Mouse (Mus musculus): ENCODE results near the gene Ubtd2. TPM values are rescaled to one million over a fixed set of nuclear protein-coding genes. Genes with fewer than 3 reads are reported as not detected.
A peak's percentile ranks its signal among the peaks of the same experiment; 100 is the strongest.

Gene Ubtd2
- polyA plus RNA-seq, 1 experiment from 2014 or later = 104 TPM

DNA sequence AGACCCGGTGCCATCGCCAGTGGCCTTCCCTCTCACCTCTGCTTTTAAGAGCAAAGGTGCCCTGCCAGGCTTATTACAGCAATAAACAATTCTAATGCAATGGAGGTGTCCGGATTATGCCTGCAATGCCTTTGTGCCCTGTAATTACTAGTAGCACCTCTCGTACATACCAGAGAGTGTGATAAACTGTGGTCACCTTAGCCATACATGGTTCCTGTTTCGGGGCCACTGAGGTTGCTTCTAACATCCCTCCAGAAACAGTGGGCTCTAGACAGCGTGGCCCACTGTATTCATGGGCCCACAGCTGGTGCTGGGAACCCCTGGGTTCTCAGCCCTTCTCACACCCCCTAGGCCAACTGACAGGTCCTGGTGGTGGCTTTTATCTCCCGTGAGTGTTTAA is 27.6 kb upstream of the Ubtd2 start:
- Histone ChIP-seq H3K9me3 (replicated peaks; ENCODE audit: control insufficient read depth, low read length) (no peaks in the 10 kb centered on the region), H3K36me3 (replicated peaks; ENCODE audit: control insufficient read depth, insufficient read depth, low read depth, low read length) (peaks cover 3% of the 10 kb centered on the region), H3K9ac (replicated peaks; ENCODE audit: low read length) (no peak overlapping the region), H3K4me1 (ENCODE audit: control insufficient read depth, insufficient read depth, low read length) (no peaks in the 10 kb centered on the region), H3K27me3 (ENCODE audit: control insufficient read depth, insufficient read depth, low read length) (no peaks in the 10 kb centered on the region), H3K27ac (replicated peaks; ENCODE audit: low read depth, low read length) (no peak overlapping the region), H3K4me2 (ENCODE audit: low read depth, low read length) (no peak overlapping the region), H3K4me3 (ENCODE audit: low read depth, low read length) (no peak overlapping the region)
- DNase-seq (ENCODE audit: low spot score) (no peak), ATAC-seq (replicated peaks; ENCODE audit: insufficient number of reproducible peaks, low FRiP score, low TSS enrichment, low read depth) (no peak)
- WGBS = 89% methylated on average over 7 of the region's 7 CpGs

DNA sequence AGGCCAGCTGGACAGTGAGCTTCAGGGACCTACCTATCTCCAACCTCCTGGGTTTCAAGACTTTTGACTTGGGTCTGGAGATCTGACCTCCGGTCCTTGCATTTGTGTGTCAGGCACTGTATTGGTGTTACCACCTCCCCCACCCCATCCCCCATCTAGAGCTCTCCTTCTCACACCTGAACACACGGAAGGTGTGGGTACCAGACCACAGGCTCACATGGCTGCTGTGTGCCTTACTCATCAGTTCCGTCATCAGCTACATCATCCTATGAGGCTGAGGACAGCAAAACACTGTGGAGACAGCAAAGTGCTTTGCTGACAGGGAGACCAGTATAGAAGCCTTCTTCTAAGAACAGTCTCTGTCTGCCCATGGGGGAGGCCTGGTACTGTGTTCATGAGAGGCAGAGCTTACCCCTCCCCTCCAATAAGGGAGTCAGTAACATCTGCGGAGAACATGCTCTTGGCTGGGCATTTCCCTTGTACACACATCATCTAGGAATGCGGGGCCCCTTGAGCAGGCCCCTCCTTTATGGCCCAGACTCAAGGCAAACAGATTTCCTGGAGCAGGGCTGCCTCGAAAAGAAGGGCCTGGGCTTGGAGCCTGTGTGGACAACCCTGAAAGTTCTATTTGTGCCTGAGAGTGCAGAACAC is 19.6 kb upstream of the Ubtd2 start:
- Histone ChIP-seq H3K9me3 (replicated peaks; ENCODE audit: control insufficient read depth, low read length) (no peaks in the 10 kb centered on the region), H3K4me1 (ENCODE audit: control insufficient read depth, insufficient read depth, low read length) (no peaks in the 10 kb centered on the region), H3K9ac (replicated peaks; ENCODE audit: low read length) (no peak overlapping the region), H3K27me3 (ENCODE audit: control insufficient read depth, insufficient read depth, low read length) (no peaks in the 10 kb centered on the region), H3K4me2 (ENCODE audit: low read depth, low read length) (no peak overlapping the region), H3K4me3 (ENCODE audit: low read depth, low read length) (no peak overlapping the region), H3K27ac (replicated peaks; ENCODE audit: low read depth, low read length) (no peak overlapping the region), H3K36me3 (replicated peaks; ENCODE audit: control insufficient read depth, insufficient read depth, low read depth, low read length) (no peaks in the 10 kb centered on the region)
- DNase-seq (ENCODE audit: low spot score) (peak; percentile 54), ATAC-seq (replicated peaks; ENCODE audit: insufficient number of reproducible peaks, low FRiP score, low TSS enrichment, low read depth) (peak; percentile 67; the same call in 1 of the 2 replicates)
- WGBS = 61% methylated on average over 6 of the region's 6 CpGs

DNA sequence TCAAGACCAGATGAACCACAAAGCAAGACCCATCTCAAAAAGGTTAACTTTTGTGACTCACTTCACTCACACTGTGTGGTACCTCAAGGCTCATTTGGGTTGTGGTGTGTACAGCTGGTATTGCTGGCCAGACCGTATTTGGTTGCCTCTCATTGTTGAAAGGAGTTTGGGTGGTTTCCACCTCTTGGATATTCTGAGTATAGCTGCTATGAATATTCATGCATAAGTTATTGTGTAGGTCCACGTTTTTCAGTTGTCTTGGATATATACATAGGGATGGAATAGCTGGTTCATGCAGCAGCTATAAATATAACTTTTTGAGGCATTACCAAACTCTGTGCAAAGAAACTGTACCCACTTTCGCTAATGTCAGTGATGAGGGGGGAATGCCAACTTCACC is 12.6 kb upstream of the Ubtd2 start:
- 77% methylated on average over 3 of the region's 3 CpGs for WGBS
- Histone ChIP-seq H3K4me2 (ENCODE audit: low read depth, low read length) (no peak overlapping the region), H3K27me3 (ENCODE audit: control insufficient read depth, insufficient read depth, low read length) (no peaks in the 10 kb centered on the region), H3K4me1 (ENCODE audit: control insufficient read depth, insufficient read depth, low read length) (no peaks in the 10 kb centered on the region), H3K4me3 (ENCODE audit: low read depth, low read length) (no peak overlapping the region), H3K27ac (replicated peaks; ENCODE audit: low read depth, low read length) (no peak overlapping the region), H3K9me3 (replicated peaks; ENCODE audit: control insufficient read depth, low read length) (no peaks in the 10 kb centered on the region), H3K36me3 (replicated peaks; ENCODE audit: control insufficient read depth, insufficient read depth, low read depth, low read length) (no peaks in the 10 kb centered on the region), H3K9ac (replicated peaks; ENCODE audit: low read length) (no peak overlapping the region)
- ATAC-seq (replicated peaks; ENCODE audit: insufficient number of reproducible peaks, low FRiP score, low TSS enrichment, low read depth) (no peak), DNase-seq (ENCODE audit: low spot score) (no peak)

DNA sequence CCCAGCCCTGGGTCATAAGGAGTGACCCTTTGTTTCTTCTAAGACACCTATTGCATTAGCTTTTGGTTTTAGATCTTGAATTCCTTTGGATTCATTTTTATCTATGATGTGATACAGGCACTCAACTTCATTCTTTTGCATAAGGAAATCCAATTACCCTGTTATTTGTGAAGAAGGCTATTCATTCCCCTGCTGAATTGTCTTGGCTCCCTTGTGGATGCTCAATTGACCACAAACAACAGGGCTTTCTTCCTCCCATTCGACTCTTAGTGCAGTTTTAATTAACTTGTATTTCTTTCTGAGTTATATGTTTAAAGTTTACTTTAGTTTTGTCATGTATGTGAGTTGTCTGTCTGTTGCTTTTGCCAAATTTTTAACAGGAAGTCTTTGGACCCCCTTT is 10.9 kb upstream of the Ubtd2 start:
- Histone ChIP-seq H3K9ac (replicated peaks; ENCODE audit: low read length) (no peak overlapping the region), H3K27me3 (ENCODE audit: control insufficient read depth, insufficient read depth, low read length) (no peaks in the 10 kb centered on the region), H3K4me2 (ENCODE audit: low read depth, low read length) (no peak overlapping the region), H3K36me3 (replicated peaks; ENCODE audit: control insufficient read depth, insufficient read depth, low read depth, low read length) (no peaks in the 10 kb centered on the region), H3K27ac (replicated peaks; ENCODE audit: low read depth, low read length) (no peak overlapping the region), H3K4me1 (ENCODE audit: control insufficient read depth, insufficient read depth, low read length) (no peaks in the 10 kb centered on the region), H3K9me3 (replicated peaks; ENCODE audit: control insufficient read depth, low read length) (no peaks in the 10 kb centered on the region), H3K4me3 (ENCODE audit: low read depth, low read length) (no peak overlapping the region)
- ATAC-seq (replicated peaks; ENCODE audit: insufficient number of reproducible peaks, low FRiP score, low TSS enrichment, low read depth) = no peak
- 24% methylated on average over 1 of the region's 1 CpGs for WGBS
- no peak for DNase-seq (ENCODE audit: low spot score)

DNA sequence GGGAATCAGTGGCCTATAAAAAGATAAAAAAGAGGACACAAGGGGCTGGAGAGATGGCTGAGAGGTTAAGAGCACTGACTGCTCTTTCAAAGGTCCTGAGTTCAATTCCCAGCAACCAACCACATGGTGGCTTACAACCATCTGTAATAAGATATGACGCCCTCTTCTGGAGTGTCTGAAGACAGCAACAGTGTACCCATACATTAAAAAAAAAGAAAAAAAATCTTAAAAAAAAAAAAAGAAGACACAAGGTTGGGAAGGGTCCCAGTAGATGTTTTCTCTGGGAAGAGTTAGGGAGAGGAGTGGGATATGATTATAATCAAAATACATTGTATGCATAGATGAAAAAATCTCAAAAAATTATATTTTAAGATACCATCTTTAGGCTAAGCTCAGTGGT is 10.0 kb upstream of the Ubtd2 start:
- no peaks in the 10 kb centered on the region for H3K36me3 ChIP-seq (replicated peaks; ENCODE audit: control insufficient read depth, insufficient read depth, low read depth, low read length)
- no peaks in the 10 kb centered on the region for H3K4me1 ChIP-seq (ENCODE audit: control insufficient read depth, insufficient read depth, low read length)
- H3K27me3 ChIP-seq (ENCODE audit: control insufficient read depth, insufficient read depth, low read length) = no peaks in the 10 kb centered on the region
- no peak overlapping the region for H3K27ac ChIP-seq (replicated peaks; ENCODE audit: low read depth, low read length)
- H3K9me3 ChIP-seq (replicated peaks; ENCODE audit: control insufficient read depth, low read length) = no peaks in the 10 kb centered on the region
- no peak for DNase-seq (ENCODE audit: low spot score)
- no peak for ATAC-seq (replicated peaks; ENCODE audit: insufficient number of reproducible peaks, low FRiP score, low TSS enrichment, low read depth)
- WGBS = 65% methylated on average over 1 of the region's 1 CpGs
- H3K4me3 ChIP-seq (ENCODE audit: low read depth, low read length) = no peak overlapping the region
- no peak overlapping the region for H3K4me2 ChIP-seq (ENCODE audit: low read depth, low read length)
- H3K9ac ChIP-seq (replicated peaks; ENCODE audit: low read length) = no peak overlapping the region

DNA sequence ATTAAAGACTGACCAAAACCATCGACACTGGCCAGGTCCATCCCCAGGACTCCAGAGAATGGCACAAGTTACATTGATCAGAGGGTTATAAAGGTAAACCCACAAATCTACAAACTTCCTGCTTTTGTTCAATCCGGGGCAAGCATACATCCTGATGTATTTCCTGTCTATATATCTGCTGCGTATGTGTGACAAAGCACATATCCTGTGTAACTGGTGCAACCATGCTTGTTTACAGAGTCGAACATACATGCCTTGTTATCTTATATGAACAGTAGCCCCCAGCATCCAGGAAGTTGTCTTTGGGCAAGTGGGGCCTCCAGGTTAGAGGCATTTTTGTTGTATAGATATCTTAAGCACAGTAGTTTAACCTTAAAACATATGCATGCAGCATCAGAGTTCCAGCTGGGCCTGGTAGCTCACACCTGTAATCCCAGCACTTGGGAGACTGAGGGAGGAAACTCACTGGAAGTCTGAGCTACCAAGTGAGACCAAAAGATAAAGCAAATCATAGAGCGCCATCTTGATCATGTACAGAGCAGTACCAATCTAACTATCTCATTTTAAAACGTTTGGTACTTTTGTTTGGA is 9.4 kb upstream of the Ubtd2 start:
- Histone ChIP-seq H3K36me3 (replicated peaks; ENCODE audit: control insufficient read depth, insufficient read depth, low read depth, low read length) (no peaks in the 10 kb centered on the region), H3K4me2 (ENCODE audit: low read depth, low read length) (no peak overlapping the region), H3K9ac (replicated peaks; ENCODE audit: low read length) (no peak overlapping the region), H3K27ac (replicated peaks; ENCODE audit: low read depth, low read length) (no peak overlapping the region), H3K4me3 (ENCODE audit: low read depth, low read length) (no peak overlapping the region), H3K27me3 (ENCODE audit: control insufficient read depth, insufficient read depth, low read length) (no peaks in the 10 kb centered on the region), H3K4me1 (ENCODE audit: control insufficient read depth, insufficient read depth, low read length) (no peaks in the 10 kb centered on the region), H3K9me3 (replicated peaks; ENCODE audit: control insufficient read depth, low read length) (no peaks in the 10 kb centered on the region)
- ATAC-seq (replicated peaks; ENCODE audit: insufficient number of reproducible peaks, low FRiP score, low TSS enrichment, low read depth) = no peak
- WGBS = 82% methylated on average over 6 of the region's 6 CpGs
- no peak for DNase-seq (ENCODE audit: low spot score)

DNA sequence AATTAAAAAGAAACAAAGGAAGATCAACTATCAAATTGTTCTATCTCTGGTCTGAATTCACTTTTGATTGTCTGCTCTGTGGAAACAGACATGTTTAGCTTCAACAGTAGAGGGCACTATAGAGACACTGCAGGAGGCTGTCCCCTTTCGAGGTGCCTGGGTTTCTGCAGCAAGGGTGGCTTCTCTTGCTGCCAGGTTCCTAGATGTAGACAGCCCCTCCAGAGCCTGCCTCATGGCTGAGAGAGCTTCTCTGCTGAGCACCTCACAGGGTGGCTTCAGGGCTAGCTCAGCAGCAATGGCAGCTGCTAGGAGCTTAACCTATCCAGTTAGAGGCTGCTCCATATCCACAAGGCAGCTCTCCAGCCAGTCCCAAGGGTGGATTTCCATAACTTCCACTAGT is 5.0 kb upstream of the Ubtd2 start:
- peak; percentile 74 for DNase-seq (ENCODE audit: low spot score)
- Histone ChIP-seq H3K27me3 (ENCODE audit: control insufficient read depth, insufficient read depth, low read length) (no peaks in the 10 kb centered on the region), H3K9me3 (replicated peaks; ENCODE audit: control insufficient read depth, low read length) (no peaks in the 10 kb centered on the region), H3K27ac (replicated peaks; ENCODE audit: low read depth, low read length) (no peak overlapping the region), H3K36me3 (replicated peaks; ENCODE audit: control insufficient read depth, insufficient read depth, low read depth, low read length) (no peaks in the 10 kb centered on the region), H3K4me3 (ENCODE audit: low read depth, low read length) (no peak overlapping the region), H3K9ac (replicated peaks; ENCODE audit: low read length) (no peak overlapping the region), H3K4me1 (ENCODE audit: control insufficient read depth, insufficient read depth, low read length) (0 out of 2 replicates have a peak, but pooled peaks cover 2% of the 10 kb centered on the region), H3K4me2 (ENCODE audit: low read depth, low read length) (no peak overlapping the region)
- WGBS = 0% methylated on average over 1 of the region's 1 CpGs
- ATAC-seq (replicated peaks; ENCODE audit: insufficient number of reproducible peaks, low FRiP score, low TSS enrichment, low read depth) = no peak

DNA sequence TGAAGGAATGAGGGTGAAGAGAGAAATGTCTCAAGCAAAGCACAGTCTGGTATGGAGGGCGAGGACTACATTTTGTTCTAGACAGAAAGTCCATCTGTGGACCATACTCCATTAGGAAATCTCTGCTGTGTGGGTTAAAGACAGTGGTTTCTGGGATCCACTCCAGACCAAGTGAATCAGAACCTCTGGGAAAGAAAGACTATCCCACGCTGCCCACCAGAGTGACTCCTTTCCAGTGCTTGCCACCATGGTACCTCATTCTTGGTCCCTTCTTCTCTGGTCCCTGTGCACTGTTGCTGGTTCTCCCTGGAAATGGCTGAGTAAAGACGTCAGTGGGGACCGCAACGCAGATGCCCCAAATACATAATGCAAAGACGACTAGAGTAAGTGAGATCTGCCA is 3.9 kb upstream of the Ubtd2 start:
- no peaks in the 10 kb centered on the region for H3K9me3 ChIP-seq (replicated peaks; ENCODE audit: control insufficient read depth, low read length)
- H3K4me1 ChIP-seq (ENCODE audit: control insufficient read depth, insufficient read depth, low read length) = 0 out of 2 replicates have a peak, but pooled peaks cover 2% of the 10 kb centered on the region
- no peak overlapping the region for H3K9ac ChIP-seq (replicated peaks; ENCODE audit: low read length)
- 93% methylated on average over 6 of the region's 6 CpGs for WGBS
- H3K27ac ChIP-seq (replicated peaks; ENCODE audit: low read depth, low read length) = no peak overlapping the region
- H3K4me3 ChIP-seq (ENCODE audit: low read depth, low read length) = no peak overlapping the region
- H3K4me2 ChIP-seq (ENCODE audit: low read depth, low read length) = no peak overlapping the region
- DNase-seq (ENCODE audit: low spot score) = no peak
- H3K36me3 ChIP-seq (replicated peaks; ENCODE audit: control insufficient read depth, insufficient read depth, low read depth, low read length) = no peaks in the 10 kb centered on the region
- no peaks in the 10 kb centered on the region for H3K27me3 ChIP-seq (ENCODE audit: control insufficient read depth, insufficient read depth, low read length)
- no peak for ATAC-seq (replicated peaks; ENCODE audit: insufficient number of reproducible peaks, low FRiP score, low TSS enrichment, low read depth)
